Mouse (Mus musculus) T-helper 1 cell (primary cell): ENCODE data around the gene Tspan11.

Experiments
- in situ Hi-C: fragments of 300-600 bp; cut with MboI, MseI; formaldehyde crosslinking; loops from one replicate; pipeline ENCODE4 v1.15.1; 2025; ENCODE audit warnings: high pct_unique_total_duplicates

Tspan11 gene

DNA sequence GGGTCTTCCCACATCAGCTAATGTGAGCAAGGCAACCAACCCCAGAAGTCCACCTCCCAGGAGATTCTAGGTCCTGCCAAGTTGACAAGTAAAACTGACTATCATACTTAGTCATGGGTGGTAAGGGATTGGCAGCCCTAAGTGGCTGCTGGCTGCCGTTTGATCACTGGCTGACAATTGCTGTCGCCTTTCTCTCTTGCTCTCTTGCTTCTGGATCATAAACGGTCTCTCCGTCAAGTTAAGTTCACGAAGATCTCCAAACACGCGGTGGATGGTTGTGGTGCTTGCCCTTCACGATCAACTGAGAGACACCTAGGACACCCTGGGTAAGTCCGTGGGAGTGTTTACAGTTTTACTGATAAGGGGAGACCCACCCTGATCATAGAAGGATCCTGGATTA, 11.0 kb upstream of the Tspan11 start:
- in situ Hi-C loops, result no loop called here

DNA sequence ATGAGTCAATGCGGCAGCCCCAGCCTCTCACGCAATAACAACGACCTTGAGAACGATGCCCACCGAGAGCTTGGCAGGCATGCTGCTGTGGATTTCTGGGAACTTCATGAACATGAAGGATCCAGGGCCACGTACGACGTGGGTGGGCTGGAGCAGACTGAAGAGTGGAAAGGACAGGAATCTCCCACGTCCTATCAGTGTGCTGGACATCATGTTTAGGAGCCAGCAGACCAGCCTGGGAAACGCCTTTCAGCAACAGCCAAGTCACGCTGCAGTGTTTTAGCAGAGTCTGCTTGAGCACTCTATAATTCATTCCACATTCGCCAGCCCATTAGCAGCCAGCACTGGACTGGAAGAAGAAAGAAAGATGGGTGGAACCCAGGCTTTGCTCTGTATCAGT, 10.4 kb upstream of the Tspan11 start:
- in situ Hi-C loops, result no loop called here

DNA sequence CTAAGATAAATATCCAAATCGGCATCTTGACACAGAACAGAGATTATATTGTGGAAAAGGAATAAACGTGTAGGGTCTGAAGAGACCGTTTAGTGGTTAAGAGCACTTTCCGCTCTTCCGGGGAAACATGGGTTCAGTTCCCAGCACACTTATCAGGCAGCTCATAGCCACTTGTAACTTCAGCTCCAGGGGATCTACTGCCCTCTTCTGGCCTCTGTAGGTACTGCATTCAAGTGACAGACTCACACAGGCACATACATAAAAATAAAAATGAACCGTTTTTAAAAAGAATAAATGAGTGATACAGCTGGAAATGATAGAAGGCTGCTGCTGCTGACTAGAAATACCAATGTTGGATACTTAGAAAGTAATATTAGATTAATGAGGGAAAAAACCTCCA, 7.9 kb upstream of the Tspan11 start:
- in situ Hi-C loops, result no loop called here

DNA sequence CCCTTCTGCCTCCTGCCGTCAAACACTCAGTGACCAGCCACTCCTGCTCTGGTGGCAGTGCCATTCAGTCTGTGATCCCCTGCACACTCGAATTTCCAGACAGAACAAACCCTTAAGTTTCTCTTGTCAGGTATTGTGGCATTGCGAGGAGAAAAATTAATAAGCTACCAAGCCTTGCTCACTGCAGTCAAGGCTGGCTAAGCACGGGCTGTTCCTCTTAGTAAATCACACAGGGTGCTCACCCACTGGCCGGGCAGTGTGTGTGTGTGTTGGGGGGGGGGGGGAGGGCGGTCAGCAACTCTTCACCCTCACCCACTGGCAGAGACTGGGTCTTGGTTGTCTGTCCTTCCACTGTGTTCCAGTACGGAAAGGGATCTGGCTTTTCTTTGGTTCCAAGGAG, 473 bp upstream of the Tspan11 start:
- in situ Hi-C loops, result no loop called here

DNA sequence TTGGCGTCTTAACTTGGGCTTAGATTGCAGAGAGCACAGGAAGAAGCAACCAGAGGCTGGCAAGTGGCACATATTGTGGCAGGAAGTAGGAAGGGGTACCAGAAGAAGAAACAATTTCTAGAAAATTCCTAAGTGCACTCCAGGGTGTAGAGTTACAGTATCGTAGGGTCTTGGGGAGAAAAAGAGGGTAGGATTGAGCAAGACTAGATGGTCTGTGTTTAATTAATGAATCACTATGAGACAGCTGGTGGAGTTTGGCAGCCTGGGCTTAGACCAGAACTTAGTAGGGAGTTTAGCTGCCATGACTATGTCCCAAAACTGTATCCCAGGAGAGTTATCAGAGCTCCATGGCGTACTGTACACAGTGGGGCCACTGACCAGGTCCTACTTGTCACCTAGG, 1.2 kb downstream of the Tspan11 start:
- in situ Hi-C loops, result no loop called here

DNA sequence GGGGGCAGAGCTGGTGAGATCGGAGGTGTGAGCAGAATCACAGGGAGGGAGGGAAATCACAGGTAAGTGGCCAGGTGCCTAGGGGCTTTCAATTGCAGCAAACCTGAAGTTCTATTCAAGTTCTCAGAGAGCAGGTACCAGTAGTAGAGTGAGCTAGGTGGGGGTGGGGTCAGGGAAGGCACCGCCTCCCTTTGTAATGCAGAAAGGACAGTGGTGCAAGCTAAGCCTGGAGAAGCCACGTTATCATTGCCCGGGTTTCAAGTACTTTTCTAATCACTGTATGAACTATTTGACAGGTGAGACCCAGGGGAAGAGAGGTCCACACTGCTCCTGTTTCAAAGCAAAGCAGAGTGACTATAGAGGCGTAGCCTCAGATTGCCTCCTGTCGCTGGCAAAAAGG, 6.2 kb downstream of the Tspan11 start:
- in situ Hi-C loops, result no loop called here

DNA sequence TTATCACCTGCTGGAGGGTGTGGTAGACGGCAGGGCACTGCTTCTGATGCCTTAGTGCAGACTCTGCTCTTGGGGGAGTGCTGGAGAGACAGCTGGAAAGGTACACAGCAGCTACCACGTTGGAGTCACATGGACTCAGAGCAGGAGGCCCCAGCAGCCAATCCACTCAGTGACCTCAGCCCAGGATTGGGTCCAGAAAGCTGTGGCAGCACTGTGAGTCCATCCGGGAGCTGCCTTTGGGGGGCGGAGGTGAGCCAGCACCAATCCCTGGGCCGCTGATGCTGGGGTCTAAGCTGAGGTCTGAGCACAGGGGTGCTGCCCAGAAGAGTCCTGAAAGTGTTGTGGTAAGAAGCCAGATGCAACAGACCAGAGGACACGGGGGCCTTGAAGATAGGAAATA, 7.6 kb downstream of the Tspan11 start:
- in situ Hi-C loops, result no loop called here

DNA sequence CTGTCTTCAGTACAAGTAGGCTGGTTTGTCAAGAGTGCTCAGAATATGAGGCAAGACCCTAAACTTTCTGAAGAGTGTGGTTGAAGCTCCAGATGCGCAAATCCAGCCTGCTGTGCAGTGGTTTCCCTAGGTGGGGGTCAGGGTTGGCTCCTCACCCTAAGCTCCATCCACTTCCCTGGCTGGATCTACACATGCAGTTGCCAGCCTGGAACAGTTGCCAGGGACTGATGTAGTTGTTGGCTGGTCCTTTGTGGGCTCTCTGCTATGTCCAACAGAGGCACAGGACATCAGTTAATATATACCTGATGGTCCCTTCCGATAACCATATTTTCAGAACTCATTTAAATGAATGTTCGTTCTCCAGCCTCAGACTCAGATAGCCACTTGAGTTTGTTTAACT, 9.0 kb downstream of the Tspan11 start:
- in situ Hi-C loops, result no loop called here

DNA sequence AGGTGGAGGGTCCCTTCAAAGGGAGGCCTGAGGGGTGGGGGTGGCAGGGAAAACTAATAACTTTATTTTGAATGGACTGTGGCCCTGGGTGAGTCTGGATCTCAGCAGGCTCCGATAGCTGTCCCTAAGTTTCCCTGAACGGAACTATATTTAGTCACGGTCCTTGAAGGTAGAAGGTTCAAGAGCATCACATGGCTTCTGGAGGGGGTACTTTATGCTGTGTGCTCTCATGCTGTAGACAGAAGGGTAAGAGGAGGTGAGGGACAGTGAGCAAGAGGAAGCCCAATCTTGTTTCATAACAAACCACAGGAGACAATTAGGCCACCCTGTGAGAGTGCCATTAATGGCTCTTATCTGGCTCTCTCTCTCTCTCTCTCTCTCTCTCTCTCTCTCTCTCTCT, 10.0 kb downstream of the Tspan11 start:
- in situ Hi-C loops, result no loop called here

DNA sequence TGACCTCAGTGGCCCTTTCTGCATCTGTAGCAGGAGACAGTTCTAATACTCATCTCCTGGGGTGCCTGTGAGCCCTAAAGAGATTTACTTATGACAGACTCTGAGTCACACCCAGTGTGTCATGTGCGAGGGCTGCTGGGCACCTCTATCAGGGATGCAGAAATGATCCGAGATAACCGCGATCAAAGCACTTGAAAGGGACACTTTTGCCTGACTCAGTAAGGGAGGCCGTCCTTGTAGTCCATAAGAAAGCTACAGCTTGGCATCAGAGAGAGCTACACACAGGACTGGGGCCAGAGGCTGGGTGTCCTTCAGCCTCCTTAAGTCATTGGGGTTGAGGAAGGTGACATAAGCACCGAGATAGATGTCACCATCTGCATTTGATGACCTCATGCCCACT, 12.7 kb downstream of the Tspan11 start:
- in situ Hi-C loops, result no loop called here

DNA sequence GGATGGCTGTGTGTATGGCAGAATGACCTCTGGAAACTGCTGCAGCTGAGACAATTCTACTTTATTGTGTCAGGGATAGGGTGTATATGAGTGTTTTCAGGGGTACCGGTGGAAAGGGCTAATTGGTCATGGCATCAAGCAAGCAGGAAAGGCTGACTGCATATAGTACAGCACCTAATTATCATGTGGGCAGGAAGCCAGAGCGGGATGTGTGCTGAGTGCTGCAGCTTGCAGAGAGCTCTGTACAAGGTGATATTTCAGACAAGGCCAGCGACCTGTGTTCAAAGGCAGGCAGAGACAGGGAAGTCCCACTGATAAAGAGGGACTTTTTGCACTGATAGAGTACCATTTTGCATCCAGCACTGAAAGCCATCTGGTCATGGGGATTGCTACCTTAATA, 13.9 kb downstream of the Tspan11 start:
- in situ Hi-C loops, result no loop called here

DNA sequence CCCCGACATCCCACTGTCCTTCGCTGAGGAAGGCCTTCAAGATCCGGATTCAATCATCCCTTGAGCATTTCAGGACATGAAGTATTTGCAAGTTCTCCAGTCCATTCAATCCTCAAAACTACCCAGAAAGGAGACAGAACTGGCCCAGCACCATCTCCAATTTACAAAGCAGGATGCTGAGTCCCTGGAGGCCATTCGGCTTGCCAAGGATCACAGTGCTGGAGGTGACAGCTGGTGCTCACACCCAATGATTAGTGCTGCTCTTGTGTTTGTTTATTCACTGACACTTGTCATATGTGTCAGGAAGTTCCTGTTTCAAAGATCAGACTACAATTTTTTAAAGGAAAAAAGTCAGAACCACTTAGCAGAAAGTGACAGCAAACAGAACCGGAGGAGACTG, 14.3 kb downstream of the Tspan11 start:
- in situ Hi-C loops, result no loop called here

DNA sequence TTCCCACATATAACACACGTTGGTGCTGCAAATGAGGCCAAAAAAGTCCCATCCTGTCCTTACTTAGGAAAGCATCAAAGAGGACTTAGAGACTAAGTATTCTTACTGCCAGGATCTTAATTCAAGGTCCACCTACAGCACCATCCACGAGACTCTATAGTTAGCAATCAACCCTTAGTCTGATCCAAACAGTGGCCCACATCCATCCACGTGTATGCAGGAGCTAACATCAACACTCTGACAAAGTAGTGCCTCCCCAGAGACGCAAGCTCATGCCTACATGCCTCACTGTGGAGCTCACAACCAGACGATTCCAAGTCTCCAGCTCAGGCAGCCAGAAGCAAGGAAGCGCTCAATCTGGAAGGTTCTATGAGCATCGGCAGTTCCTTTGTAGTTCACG, 15.2 kb downstream of the Tspan11 start:
- in situ Hi-C loops, result no loop called here

DNA sequence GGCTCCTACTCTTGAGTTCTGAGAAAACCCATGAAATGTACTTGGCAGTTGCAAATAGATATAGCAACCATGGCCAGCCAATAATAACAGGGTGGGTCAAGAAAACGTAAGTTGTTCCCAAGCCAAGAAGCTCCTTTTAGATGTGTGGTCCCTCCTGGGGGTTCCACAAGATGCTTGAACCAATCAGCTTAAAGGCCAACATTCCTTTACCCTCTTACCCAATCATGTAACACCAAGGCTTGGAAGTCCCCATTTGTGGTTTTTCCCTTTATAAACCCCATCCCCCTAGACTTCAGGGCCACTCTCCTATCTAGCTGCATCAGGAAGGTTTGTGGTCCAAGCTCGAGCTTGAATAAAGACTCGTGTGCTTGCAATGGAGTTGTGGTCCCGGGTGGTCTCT, 23.2 kb downstream of the Tspan11 start:
- in situ Hi-C loops, result no loop called here

DNA sequence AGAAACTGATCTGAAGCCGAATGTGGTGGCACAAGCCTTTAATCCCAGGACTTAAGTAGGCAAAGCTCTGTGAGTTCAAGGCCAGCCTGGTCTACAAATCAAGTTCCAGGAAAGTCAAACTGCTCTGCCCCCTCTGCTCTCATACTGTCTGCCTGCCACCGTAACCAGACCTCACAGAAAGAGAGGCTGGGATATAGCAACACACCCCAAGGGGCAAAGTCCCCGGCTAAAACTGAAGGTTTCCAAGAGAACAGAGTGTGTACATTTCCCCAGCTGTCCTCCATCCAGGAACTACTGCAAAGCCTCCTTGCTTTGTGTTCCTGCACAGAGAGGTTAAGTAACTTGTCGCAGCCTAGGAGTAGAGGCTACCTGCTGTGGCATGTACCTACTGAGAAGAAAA, 24.3 kb downstream of the Tspan11 start:
- in situ Hi-C loops, result no loop called here

DNA sequence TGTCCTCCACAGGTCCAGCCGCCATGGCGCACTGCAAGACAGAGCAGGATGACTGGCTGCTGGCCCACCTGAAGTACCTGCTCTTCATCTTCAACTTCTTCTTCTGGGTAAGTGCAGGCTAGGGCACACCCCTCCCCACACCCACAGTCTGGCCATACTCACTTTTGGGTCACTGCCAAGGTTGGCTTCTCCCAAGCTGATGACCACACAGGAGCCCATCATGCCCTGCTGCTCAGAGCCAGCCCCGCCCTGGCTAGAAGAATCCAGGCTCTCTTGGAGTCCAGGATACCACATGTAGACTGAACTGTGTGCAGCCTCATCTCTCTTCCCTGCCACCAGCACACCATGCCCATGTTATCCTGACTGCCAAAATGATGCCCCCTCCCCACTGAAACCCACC, 25.5 kb downstream of the Tspan11 start:
- in situ Hi-C loops, result no loop called here

DNA sequence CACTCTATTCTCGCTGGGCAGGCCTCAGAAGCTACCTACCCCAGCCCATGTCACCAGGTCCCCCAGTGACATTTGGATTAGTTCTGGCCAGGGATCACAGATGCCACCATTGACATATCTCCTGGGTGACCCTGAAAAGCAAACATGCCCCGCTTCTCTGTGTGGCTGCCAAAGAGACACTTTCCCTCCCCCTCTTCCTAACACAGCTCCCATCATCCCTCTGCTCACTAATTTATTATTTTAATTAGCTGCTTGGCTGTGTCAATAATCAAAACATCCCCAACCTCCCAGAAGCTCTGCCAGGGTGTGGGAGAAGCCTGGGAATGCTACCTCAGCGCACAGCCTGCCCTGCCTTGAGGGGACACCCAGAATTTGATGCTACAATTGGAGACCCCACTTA, 29.6 kb downstream of the Tspan11 start:
- in situ Hi-C loops, result no loop called here

DNA sequence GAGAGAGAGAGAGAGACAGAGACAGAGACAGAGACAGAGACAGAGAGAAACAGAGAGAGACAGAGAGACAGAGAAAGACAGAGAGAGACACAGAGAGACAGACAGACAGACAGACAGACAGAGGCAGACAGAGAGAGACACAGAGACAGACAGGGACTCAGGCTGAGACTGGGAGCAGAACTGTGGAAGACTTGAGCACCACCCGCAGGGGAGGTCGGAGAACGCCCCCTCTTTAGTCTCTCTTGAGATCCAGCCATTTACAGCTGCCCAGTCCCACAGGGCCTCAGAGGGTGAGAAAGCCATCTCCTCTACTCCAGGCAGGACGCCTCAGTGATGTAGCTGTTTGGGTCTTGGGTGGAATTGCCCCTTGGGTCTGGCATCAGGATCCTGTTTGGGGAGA, 30.3 kb downstream of the Tspan11 start:
- in situ Hi-C loops, result no loop called here

DNA sequence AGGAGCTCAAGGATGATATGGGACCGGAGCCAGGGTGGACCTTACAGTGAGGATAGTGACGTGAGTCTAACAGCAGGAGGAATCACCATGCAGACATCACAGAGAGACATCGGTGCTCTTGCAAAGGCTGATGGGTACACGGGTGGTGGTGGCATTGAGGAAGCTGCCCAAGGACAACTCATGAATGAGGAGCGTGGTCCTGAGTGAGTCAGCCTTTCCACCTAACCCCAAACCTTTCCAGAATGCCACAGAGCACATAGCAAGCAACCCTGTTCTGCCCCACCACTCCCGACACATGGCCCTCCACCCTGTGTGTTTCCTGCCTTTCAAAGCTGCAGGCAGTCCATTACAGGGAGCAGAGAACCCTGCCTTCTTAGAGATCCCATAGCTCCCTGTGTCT, 32.1 kb downstream of the Tspan11 start:
- in situ Hi-C loops, result no loop called here

DNA sequence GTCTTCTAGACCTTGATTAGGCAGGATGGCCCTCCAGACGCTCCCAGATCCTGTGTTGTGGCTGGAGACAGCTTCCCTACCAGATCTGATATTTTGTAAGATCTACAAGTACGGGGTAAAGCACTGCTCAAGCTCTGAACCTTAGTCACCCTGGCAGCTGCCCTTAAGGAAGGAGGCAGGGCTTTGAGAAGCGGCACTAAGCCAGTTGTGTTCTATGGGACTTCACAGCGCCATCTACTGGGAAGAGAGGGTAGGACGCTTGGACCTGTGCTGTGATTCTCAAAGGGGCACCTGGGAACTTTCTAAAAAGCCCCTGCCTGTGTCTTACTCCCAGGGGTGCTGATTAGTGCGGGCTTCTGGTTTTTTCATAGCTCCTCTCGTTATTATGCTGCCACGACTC, 33.3 kb downstream of the Tspan11 start:
- in situ Hi-C loops, result no loop called here

DNA sequence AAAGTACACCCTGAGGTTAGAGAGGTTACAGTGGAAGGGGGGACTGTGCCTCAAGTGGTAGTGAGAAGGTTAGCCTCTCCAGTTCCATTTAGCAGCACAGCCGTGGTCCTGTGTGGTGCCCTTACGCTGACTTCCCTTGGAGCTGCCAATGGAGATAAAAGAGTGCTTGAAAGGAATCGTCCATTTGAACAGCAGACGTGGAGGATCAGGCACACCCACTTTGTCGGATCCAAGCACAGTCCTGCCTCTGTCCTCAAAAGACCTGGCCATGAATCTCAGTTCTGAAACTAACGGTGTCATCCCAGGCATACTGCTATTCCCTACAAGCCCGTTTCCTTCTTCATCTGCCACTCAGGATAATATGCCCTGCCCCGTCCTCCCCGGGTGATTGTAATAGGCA, 34.6 kb downstream of the Tspan11 start:
- in situ Hi-C loops, result no loop called here

DNA sequence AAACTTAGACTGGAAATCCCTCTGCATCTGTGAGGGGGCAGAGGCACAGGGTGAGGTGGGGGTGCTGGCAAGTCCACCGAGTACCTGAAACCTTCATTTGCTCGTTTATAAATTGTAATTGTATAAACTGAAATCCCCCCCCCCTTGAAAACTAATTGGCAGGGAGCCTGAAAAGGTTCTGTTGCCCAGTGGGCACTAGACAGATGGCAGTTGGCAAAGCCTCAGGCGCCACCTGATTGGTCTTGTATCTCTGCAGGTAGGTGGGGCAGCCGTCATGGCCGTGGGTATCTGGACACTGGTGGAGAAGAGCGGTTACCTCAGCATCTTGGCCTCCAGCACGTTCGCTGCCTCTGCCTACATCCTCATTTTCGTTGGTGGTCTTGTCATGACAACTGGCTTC, 35.9 kb downstream of the Tspan11 start:
- in situ Hi-C loops, result no loop called here

DNA sequence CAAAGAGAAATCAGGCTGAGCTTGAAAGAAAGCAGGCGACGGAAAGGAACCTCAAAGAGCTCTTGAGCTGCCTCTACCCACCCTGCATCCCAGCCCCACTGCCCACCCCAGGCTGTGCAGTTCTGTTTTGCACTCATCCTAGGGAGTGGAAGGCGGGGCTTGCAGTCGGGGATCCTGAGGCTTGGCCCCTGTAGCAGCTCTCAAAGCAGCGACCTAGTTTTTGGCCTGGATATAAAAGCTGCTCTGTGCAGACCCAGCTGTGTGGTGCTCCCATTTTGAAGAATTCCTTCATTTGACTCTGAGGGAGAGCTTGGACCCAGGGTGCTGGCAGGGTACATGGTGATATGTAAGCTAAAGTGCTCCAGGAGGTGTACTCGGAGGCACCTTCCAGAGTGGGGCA, 37.4 kb downstream of the Tspan11 start:
- in situ Hi-C loops, result no loop called here

DNA sequence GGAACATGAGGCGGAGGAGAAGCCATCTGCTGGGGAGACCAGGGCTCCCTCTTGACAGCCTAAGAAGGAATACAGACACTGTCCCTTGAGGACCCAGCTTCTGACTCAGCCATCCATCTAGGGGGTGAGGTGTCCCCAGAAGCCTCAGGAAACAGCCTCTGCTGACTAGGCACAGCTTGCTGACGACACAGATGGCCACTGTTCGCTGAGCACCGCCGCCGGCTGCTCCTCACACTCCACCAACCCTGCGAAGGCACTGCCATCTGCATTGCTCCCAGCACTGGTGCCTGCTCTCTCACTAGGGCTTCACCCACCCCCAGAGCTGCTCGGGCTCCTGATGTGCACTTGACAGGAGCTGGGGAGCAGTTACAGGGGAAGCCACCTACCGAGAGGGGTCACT, 38.5 kb downstream of the Tspan11 start:
- in situ Hi-C loops, result no loop called here

DNA sequence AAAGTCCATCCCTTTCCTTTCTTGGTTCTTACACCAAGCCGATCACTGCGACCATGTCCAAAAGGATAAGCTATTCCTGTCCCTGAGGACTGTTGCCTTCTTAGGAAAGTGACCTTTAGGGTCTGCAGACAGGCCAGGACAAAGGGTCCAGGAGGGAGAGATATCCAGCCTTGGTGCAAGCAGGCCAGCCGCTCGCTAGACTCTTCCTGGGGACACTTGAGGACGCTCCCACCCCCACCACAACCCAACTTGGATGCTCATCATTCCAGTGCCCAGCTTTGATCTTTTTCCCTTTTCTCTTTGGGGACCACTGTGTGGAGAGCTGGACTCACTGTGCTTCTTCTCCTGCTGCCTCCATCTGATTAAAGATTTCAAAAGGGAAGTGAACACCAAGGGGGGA, 41.3 kb downstream of the Tspan11 start:
- in situ Hi-C loops, result no loop called here
